Mouse (Mus musculus): ENCODE measurements at regions not wholly inside any gene's neighbourhood (a gene's known extent, or its start where the extent isn't known, plus 50 kb on each side); places are given as distances from the start of the nearest gene placed in this dataset.

GRCm38 (mm10) chr9:90407573-90407972, 137.0 kb upstream of the Tbc1d2b start:
- TF ChIP-seq POLR2A (IDR thresholded peaks at IDR 0.05; ENCODE audit: borderline replicate concordance, insufficient read depth, low read length) (no peak), CTCF (IDR thresholded peaks at IDR 0.05; ENCODE audit: borderline replicate concordance, insufficient read depth, low read depth, low read length) (no peak)
